Mouse (Mus musculus) embryonic facial prominence, embryonic 14.5 days (tissue): ENCODE data around the gene Znhit2. TPM values are rescaled to one million over a fixed set of nuclear protein-coding genes. Genes with fewer than 3 reads are reported as not detected.

ENCODE experiments used
- ATAC-seq: fragments of 200-750 bp; cut with Nextera tagmentation; 2 replicates; pipeline ENCODE4 v1.8.0; 2017; ENCODE audit warnings: low read depth, moderate number of reproducible peaks, moderate TSS enrichment
- DNase-seq: peaks from one replicate; pipeline ENCODE4 v3.0.0-alpha.2; 2015; ENCODE audit warnings: low spot score
- H3K27ac ChIP-seq: fragments of 300-500 bp; sonication (generic); replicated peaks from 2 replicates; pipeline ENCODE4 v1.5.1; 2014; ENCODE audit warnings: low read depth, mild to moderate bottlenecking, low read length, moderate library complexity
- H3K27me3 ChIP-seq: fragments of 300-500 bp; sonication (generic); replicated peaks from 2 replicates; pipeline ENCODE4 v1.6.1; 2014; ENCODE audit warnings: low read length; ENCODE audit not compliant: control insufficient read depth, insufficient read depth
- H3K36me3 ChIP-seq: fragments of 300-500 bp; sonication (generic); 2 replicates; pipeline ENCODE4 v1.6.1; 2014; ENCODE audit warnings: low read length, mixed read lengths; ENCODE audit not compliant: control insufficient read depth, insufficient read depth
- H3K4me1 ChIP-seq: fragments of 300-500 bp; sonication (generic); 2 replicates; pipeline ENCODE4 v1.6.1; 2014; ENCODE audit warnings: antibody characterized with exemption, low read length; ENCODE audit not compliant: control insufficient read depth, insufficient read depth
- H3K4me2 ChIP-seq: fragments of 300-500 bp; sonication (generic); 2 replicates; pipeline ENCODE4 v1.6.1; 2014; ENCODE audit warnings: low read depth, mild to moderate bottlenecking, low read length, moderate library complexity, mixed read lengths
- H3K4me3 ChIP-seq: fragments of 300-500 bp; sonication (generic); 2 replicates; pipeline ENCODE4 v1.5.1; 2014; ENCODE audit warnings: low read depth, mild to moderate bottlenecking, low read length
- H3K9ac ChIP-seq: fragments of 300-500 bp; sonication (generic); 2 replicates; pipeline ENCODE4 v1.6.1; 2014; ENCODE audit warnings: low read depth, mild to moderate bottlenecking, low read length, moderate library complexity, mixed read lengths
- H3K9me3 ChIP-seq: fragments of 300-500 bp; sonication (generic); 2 replicates; pipeline ENCODE4 v1.6.1; 2016; ENCODE audit warnings: low read length; ENCODE audit not compliant: control insufficient read depth
- whole genome bisulfite sequencing: fragments of 180-500 bp; shearing (Covaris S2); extraction: QIAGEN DNeasy Blood & Tissue Kit; methylation state at CpG from one replicate; pipeline ENCODE4 v1.1.7; 2014; 5-methylcytosine and 5-hydroxymethylcytosine counted together
- microRNA-seq: library from miRNA; unstranded; fragments of <30 nt; microRNA quantifications from one replicate; pipeline ENCODE4, GENCODE M21; 2016; ENCODE audit warnings: borderline number of aligned reads
- polyA plus RNA-seq: library from polyadenylated mRNA; unstranded; fragments of >200 nt; fragmentation: Nextera tagmentation; extraction: Ambion mirVana; gene quantifications from 2 replicates; pipeline ENCODE4 v1.2.1, GENCODE M21; 2014

The Znhit2 gene
- polyA plus RNA-seq, 1 experiment from 2014 or later, result 33.6 TPM

- H3K4me1 ChIP-seq, result no peaks in the 10 kb centered on the region
- no peaks in the 10 kb centered on the region for H3K9me3 ChIP-seq
- no peak overlapping the region for H3K9ac ChIP-seq
- H3K27ac ChIP-seq, result no peak overlapping the region
- WGBS, result 85% methylated on average over 3 of the region's 3 CpGs
- DNase-seq (no peak), ATAC-seq (no peak)
- H3K36me3 ChIP-seq, result peaks cover 13% of the 10 kb centered on the region; the same call in 1 of the 2 replicates
- no peak overlapping the region for H3K4me3 ChIP-seq
- H3K4me2 ChIP-seq, result no peak overlapping the region
- no peaks in the 10 kb centered on the region for H3K27me3 ChIP-seq
Observed at GRCm38 (mm10) chr19:6097847-6098246, 36.9 kb downstream of the Znhit2 start.

DNA sequence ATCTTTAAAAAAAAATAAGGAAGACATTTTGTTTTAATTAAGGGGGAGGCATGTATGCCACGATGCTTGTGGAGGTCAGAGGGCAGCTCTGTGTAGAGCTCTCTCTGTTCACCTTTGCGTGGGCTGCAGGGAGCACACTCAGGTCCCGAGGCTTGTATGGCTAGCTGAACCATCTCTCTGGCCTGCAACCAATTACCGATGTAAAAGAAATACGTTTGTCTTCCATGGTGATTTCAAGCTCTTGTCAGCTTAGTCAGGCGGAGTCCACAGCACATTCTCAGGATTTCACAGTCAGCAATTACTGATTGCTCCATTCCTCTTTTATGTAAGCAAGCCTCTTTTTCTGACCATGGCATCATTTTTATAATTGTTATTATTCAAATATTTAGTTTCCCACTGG lies 40.2 kb downstream of the Znhit2 start:
- H3K27me3 ChIP-seq, result no peaks in the 10 kb centered on the region
- H3K4me2 ChIP-seq, result no peak overlapping the region
- H3K9me3 ChIP-seq, result no peaks in the 10 kb centered on the region
- H3K4me1 ChIP-seq, result no peaks in the 10 kb centered on the region
- 26% methylated on average over 6 of the region's 6 CpGs for WGBS
- DNase-seq (no peak), ATAC-seq (no peak)
- no peaks in the 10 kb centered on the region for H3K36me3 ChIP-seq
- H3K4me3 ChIP-seq, result no peak overlapping the region
- H3K9ac ChIP-seq, result peak overlapping the region; percentile 25; the same call in 1 of the 2 replicates
- no peak overlapping the region for H3K27ac ChIP-seq

DNA sequence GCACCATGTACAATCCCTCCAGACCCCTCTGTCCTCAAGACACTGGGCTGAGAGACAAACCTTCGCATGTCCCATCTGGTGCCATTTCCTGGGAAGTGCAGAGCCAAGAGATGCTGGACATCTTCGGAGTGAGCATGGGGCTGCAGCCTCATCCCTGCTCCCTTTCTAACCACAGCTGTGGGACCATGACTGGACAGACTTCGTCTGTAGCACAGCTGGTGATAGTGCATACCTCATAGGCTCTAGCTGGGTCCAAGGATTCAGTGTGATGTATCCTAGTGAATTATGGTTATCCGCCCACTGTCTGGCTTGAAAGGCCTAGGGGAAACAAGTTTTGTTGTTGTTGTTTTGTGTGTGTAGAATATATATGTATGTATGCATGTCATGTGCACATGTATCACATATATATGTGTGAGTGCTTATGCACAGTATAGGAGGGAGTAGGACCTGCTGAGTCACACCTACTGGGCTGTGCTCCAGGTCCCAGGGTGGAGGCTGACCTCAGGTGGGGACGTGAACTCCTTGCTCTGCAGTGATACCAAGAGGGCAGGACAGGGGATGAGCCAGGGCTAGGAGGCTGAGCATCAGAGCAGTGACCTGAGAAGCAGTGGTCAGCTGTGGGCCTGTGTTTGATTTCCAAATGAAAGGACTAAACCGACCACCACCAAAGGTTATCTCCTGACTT lies 41.3 kb downstream of the Znhit2 start:
- Histone ChIP-seq H3K9me3 (no peaks in the 10 kb centered on the region), H3K4me2 (no peak overlapping the region), H3K4me1 (no peaks in the 10 kb centered on the region), H3K27ac (no peak overlapping the region), H3K9ac (no peak overlapping the region), H3K4me3 (no peak overlapping the region), H3K36me3 (no peaks in the 10 kb centered on the region), H3K27me3 (no peaks in the 10 kb centered on the region)
- no peak for ATAC-seq
- DNase-seq, result no peak
- 83% methylated on average over 6 of the region's 6 CpGs for WGBS

GRCm38 (mm10) chr19:6104476-6104875 lies 43.5 kb downstream of the Znhit2 start:
- Histone ChIP-seq H3K4me1 (no peaks in the 10 kb centered on the region), H3K27me3 (no peaks in the 10 kb centered on the region), H3K27ac (no peak overlapping the region), H3K36me3 (no peaks in the 10 kb centered on the region), H3K9ac (no peak overlapping the region), H3K4me2 (no peak overlapping the region), H3K9me3 (no peaks in the 10 kb centered on the region), H3K4me3 (no peak overlapping the region)
- ATAC-seq, result no peak
- DNase-seq, result no peak
- WGBS, result 80% methylated on average over 4 of the region's 4 CpGs

- no peak for ATAC-seq
- no peak within 1 kb of the TSS for H3K9ac ChIP-seq
- H3K4me3 ChIP-seq, result no peak within 1 kb of the TSS
- no peak within 1 kb of the TSS for H3K27ac ChIP-seq
- no peaks in the 10 kb centered on the region for H3K36me3 ChIP-seq
- H3K9me3 ChIP-seq, result no peaks in the 10 kb centered on the region
- WGBS, result 86% methylated on average over 7 of the region's 7 CpGs
- no peaks in the 10 kb centered on the region for H3K27me3 ChIP-seq
- no peak for DNase-seq
- H3K4me2 ChIP-seq, result no peak within 1 kb of the TSS
- H3K4me1 ChIP-seq, result no peaks in the 10 kb centered on the region
Observed at GRCm38 (mm10) chr19:6105586-6105985, 44.6 kb downstream of the Znhit2 start, which contains the start of gene Naaladl1. Gene Naaladl1 (plus strand): TSS chr19:6105782.

Small RNA genes lying within 50 kb of the gene (microRNA-seq; reads per million reads assigned to microRNA genes)
- gene Mir6988, result 1.5 reads per million

Other genes with a start within 250 kb of the Znhit2 start
- gene Frmd8, start 185.9 kb upstream of the Znhit2 start, polyA plus RNA-seq, result 20.6 and 25.8 TPM in 2 replicates
- gene Slc25a45, start 183.4 kb upstream of the Znhit2 start, polyA plus RNA-seq, result 2.8 and 3.0 TPM in 2 replicates
- gene Tigd3, start 167.0 kb upstream of the Znhit2 start, polyA plus RNA-seq, result 1.4 and 2.0 TPM in 2 replicates
- 124 and 143 TPM in 2 replicates for gene Dpf2, start 148.2 kb upstream of the Znhit2 start, polyA plus RNA-seq
- 14.0 and 16.2 TPM in 2 replicates for gene Cdc42ep2, start 136.4 kb upstream of the Znhit2 start, polyA plus RNA-seq
- gene Pola2, start 97.0 kb upstream of the Znhit2 start, polyA plus RNA-seq, result 59.1 and 65.2 TPM in 2 replicates
- gene Slc22a20, start 75.0 kb upstream of the Znhit2 start, polyA plus RNA-seq, result not detected in 2 replicates
- 16.8 and 19.0 TPM in 2 replicates for gene Capn1, start 45.3 kb upstream of the Znhit2 start, polyA plus RNA-seq
- 32.1 and 34.9 TPM in 2 replicates for gene Syvn1, start 14.6 kb upstream of the Znhit2 start, polyA plus RNA-seq
- 67.5 and 69.8 TPM in 2 replicates for gene Mrpl49, start 3.4 kb upstream of the Znhit2 start, polyA plus RNA-seq
- gene Fau, start 3.3 kb upstream of the Znhit2 start, polyA plus RNA-seq, result 870 and 937 TPM in 2 replicates
- 19.5 and 21.7 TPM in 2 replicates for gene Tm7sf2, start 7.2 kb downstream of the Znhit2 start, polyA plus RNA-seq
- gene Vps51, start 16.0 kb downstream of the Znhit2 start, polyA plus RNA-seq, result 52.0 and 66.5 TPM in 2 replicates
- gene Tmem262, start 18.8 kb downstream of the Znhit2 start, polyA plus RNA-seq, result not detected in 2 replicates
- 0.28 and 0.67 TPM in 2 replicates for gene Gm28374, start 21.1 kb downstream of the Znhit2 start, polyA plus RNA-seq
- 66.2 and 81.8 TPM in 2 replicates for gene Zfpl1, start 23.8 kb downstream of the Znhit2 start, polyA plus RNA-seq
- gene Cdca5, start 23.8 kb downstream of the Znhit2 start, polyA plus RNA-seq, result 24.6 and 29.0 TPM in 2 replicates
- not detected in 2 replicates for gene AC131692.1, start 33.2 kb downstream of the Znhit2 start, polyA plus RNA-seq
- gene Naaladl1, start 44.6 kb downstream of the Znhit2 start, polyA plus RNA-seq, result 0.29 and 0.51 TPM in 2 replicates
- gene Sac3d1, start 57.5 kb downstream of the Znhit2 start, polyA plus RNA-seq, result 46.3 and 46.6 TPM in 2 replicates
- 26.7 and 27.5 TPM in 2 replicates for gene Snx15, start 67.1 kb downstream of the Znhit2 start, polyA plus RNA-seq
- 0.28 and 0.33 TPM in 2 replicates for gene Batf2, start 79.8 kb downstream of the Znhit2 start, polyA plus RNA-seq
- 73.4 and 80.6 TPM in 2 replicates for gene Arl2, start 80.4 kb downstream of the Znhit2 start, polyA plus RNA-seq
- not detected in 2 replicates for gene Majin, start 123.2 kb downstream of the Znhit2 start, polyA plus RNA-seq
- gene Gpha2, start 165.2 kb downstream of the Znhit2 start, polyA plus RNA-seq, result 3.3 and 4.1 TPM in 2 replicates
- gene Ppp2r5b, start 174.7 kb downstream of the Znhit2 start, polyA plus RNA-seq, result 35.1 and 36.5 TPM in 2 replicates
- 10.6 and 11.1 TPM in 2 replicates for gene Atg2a, start 180.5 kb downstream of the Znhit2 start, polyA plus RNA-seq
- 68.4 and 68.6 TPM in 2 replicates for gene Ehd1, start 215.5 kb downstream of the Znhit2 start, polyA plus RNA-seq
- 1.5 and 1.6 TPM in 2 replicates for gene Cdc42bpg, start 245.3 kb downstream of the Znhit2 start, polyA plus RNA-seq